Mouse (Mus musculus): ENCODE measurements around the gene Pamr1. TPM values are rescaled to one million over a fixed set of nuclear protein-coding genes. Genes with fewer than 3 reads are reported as not detected.

The Pamr1 gene
- polyA plus RNA-seq, 1 experiment from 2014 or later = 14.2 TPM

DNA sequence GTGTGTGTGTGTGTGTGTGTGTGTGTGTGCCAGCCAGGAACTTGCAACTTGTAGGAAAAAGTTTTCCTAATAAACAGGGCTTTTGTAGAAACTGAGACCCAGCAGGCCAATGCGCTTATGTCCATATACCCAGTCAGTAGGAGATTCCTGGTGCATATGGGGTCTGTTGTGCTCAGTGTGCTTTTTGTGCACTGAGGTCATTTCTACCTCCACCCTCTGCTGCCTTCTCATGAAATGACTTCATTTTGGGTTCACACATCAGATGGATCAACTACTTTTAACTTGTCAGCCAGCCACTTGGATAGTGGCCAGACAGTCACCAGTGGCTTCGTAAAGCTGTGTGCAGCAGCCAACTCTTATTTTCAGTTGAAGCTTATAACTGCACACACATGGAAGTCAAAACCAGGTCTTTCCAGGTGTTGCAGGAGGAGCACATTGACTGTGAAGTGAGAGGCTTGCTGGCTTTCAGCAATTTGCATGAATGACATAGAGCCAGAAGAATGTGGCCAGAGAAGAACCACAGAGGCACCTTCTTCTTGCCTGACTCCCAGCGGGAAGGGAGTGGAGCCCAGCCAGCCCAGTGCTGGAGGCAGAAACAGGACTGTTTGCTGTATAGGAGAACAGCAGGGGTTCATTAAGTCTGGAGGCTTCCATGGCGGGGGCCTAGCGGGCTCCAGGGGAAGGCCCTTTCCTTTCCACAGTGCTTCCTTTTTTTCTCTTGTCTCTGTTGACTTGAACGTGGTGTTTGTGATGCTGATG is 5.7 kb upstream of the Pamr1 start:
- H3K4me2 ChIP-seq (ENCODE audit: low read depth, low read length) = no peak overlapping the region
- ATAC-seq (ENCODE audit: low read depth) = no peak
- no peaks in the 10 kb centered on the region for H3K36me3 ChIP-seq (ENCODE audit: control insufficient read depth, insufficient read depth, low read length)
- WGBS = 37% methylated on average over 6 of the region's 6 CpGs
- no peaks in the 10 kb centered on the region for H3K4me1 ChIP-seq (ENCODE audit: control insufficient read depth, insufficient read depth, low read length)
- H3K27ac ChIP-seq (ENCODE audit: low read depth, low read length) = no peak overlapping the region
- no peaks in the 10 kb centered on the region for H3K9me3 ChIP-seq (ENCODE audit: control insufficient read depth, low read length)
- no peaks in the 10 kb centered on the region for H3K27me3 ChIP-seq (ENCODE audit: control insufficient read depth, insufficient read depth, low read length)
- H3K9ac ChIP-seq (replicated peaks; ENCODE audit: low read depth, low read length) = no peak overlapping the region
- no peak overlapping the region for H3K4me3 ChIP-seq (ENCODE audit: low read depth, low read length)

DNA sequence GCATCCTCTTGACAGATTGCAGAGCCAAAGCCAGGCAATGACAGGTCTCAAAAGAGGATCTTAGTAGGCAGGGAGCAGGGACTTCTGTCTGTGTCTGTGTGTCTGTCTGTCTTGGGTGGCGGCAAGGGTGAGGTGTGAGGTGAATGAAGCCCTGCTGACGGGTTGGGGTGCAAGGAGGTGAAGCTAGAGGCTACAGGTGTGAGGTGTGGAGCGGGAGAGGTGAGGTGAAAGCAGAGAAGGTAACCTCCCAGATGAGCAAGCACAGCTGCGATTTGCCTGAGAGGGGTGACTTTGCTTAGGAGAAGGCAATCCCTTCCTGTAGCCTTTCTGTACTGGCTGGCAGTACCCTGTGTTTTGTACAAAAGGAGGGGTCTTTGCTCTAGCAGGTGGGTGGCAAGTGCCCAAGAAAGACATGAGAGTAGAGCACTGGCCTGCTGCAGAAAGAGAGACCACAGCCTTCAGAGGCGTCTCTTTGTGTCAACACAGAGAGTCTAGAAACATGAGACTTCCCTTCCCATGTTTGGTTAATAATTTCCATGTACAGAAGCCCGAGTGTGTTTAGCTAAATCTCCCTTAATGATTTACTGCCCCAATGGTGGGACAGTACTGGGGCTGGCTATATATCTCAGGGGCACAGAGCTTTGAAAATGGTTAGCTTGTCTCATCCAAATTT is 1.2 kb downstream of the Pamr1 start:
- WGBS = 55% methylated on average over 6 of the region's 6 CpGs
- peak overlapping the region; percentile 65; the same call in 1 of the 2 replicates for H3K4me2 ChIP-seq (ENCODE audit: low read depth, low read length)
- ATAC-seq (ENCODE audit: low read depth) = no peak

DNA sequence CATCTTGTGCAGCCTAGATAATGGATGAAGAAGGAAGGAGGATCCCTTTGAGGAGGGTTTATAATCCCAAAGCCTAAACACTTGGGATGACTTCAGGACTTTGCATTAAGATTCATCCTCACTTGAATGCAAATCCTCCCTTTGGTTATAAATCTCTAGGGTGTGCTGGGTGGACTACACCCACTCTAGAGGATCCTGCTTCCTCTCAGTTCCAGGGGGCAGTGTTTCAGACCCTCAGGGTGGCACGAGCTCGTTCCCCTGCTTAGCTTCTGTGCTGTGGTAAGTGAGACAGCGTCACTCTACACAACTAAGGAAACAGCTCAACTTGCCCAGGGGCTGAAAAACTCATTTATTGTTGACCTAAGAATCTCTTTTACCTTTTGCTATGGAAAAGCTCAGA is 1.8 kb downstream of the Pamr1 start:
- 51% methylated on average over 3 of the region's 3 CpGs for WGBS
- H3K4me1 ChIP-seq (ENCODE audit: control insufficient read depth, insufficient read depth, low read length) = peaks cover 8% of the 10 kb centered on the region; the same call in 1 of the 2 replicates
- peaks cover 2% of the 10 kb centered on the region; the same call in 1 of the 2 replicates for H3K27me3 ChIP-seq (ENCODE audit: control insufficient read depth, insufficient read depth, low read length)
- no peak for ATAC-seq (ENCODE audit: low read depth)
- no peak overlapping the region for H3K4me3 ChIP-seq (ENCODE audit: low read depth, low read length)
- H3K4me2 ChIP-seq (ENCODE audit: low read depth, low read length) = no peak overlapping the region
- H3K36me3 ChIP-seq (ENCODE audit: control insufficient read depth, insufficient read depth, low read length) = no peaks in the 10 kb centered on the region
- no peak overlapping the region for H3K27ac ChIP-seq (ENCODE audit: low read depth, low read length)
- no peaks in the 10 kb centered on the region for H3K9me3 ChIP-seq (ENCODE audit: control insufficient read depth, low read length)
- no peak overlapping the region for H3K9ac ChIP-seq (replicated peaks; ENCODE audit: low read depth, low read length)

More for the DNA sequence above, 1.2 kb downstream of the Pamr1 start:
- peaks cover 8% of the 10 kb centered on the region; the same call in 1 of the 2 replicates for H3K4me1 ChIP-seq (ENCODE audit: control insufficient read depth, insufficient read depth, low read length)
- peak overlapping the region; percentile 5; the same call in 1 of the 2 replicates for H3K4me3 ChIP-seq (ENCODE audit: low read depth, low read length)
- H3K9me3 ChIP-seq (ENCODE audit: control insufficient read depth, low read length) = no peaks in the 10 kb centered on the region
- no peak overlapping the region for H3K27ac ChIP-seq (ENCODE audit: low read depth, low read length)
- no peaks in the 10 kb centered on the region for H3K36me3 ChIP-seq (ENCODE audit: control insufficient read depth, insufficient read depth, low read length)
- H3K9ac ChIP-seq (replicated peaks; ENCODE audit: low read depth, low read length) = no peak overlapping the region
- H3K27me3 ChIP-seq (ENCODE audit: control insufficient read depth, insufficient read depth, low read length) = peaks cover 2% of the 10 kb centered on the region; the same call in 1 of the 2 replicates

DNA sequence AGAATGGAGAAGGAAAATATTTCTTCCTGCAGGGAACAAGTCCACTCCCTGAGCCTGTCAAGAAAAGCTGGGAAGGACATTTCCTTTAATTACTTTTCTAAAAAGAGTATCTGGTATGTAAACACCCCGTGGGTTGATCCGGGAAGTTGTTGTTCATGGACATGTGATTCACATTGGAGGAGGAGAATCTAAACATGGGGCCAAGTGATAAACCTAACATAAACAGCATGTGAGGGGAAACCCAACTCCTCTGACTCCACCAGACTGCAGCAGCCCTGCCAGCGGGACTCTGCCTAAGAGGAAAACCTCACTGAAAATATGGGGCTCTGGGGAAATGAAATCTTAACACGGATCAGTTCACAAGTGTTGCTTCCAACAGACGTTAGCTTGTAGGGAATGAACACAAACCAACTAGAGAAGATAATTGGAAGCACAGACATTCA is 2.3 kb downstream of the Pamr1 start:
- peak; percentile 50 for ATAC-seq (ENCODE audit: low read depth)
- Histone ChIP-seq H3K36me3 (ENCODE audit: control insufficient read depth, insufficient read depth, low read length) (no peaks in the 10 kb centered on the region), H3K9me3 (ENCODE audit: control insufficient read depth, low read length) (no peaks in the 10 kb centered on the region), H3K9ac (replicated peaks; ENCODE audit: low read depth, low read length) (no peak overlapping the region), H3K4me1 (ENCODE audit: control insufficient read depth, insufficient read depth, low read length) (peaks cover 8% of the 10 kb centered on the region; the same call in 1 of the 2 replicates), H3K4me3 (ENCODE audit: low read depth, low read length) (no peak overlapping the region), H3K4me2 (ENCODE audit: low read depth, low read length) (no peak overlapping the region), H3K27me3 (ENCODE audit: control insufficient read depth, insufficient read depth, low read length) (peaks cover 2% of the 10 kb centered on the region; the same call in 1 of the 2 replicates), H3K27ac (ENCODE audit: low read depth, low read length) (no peak overlapping the region)
- 39% methylated on average over 5 of the region's 5 CpGs for WGBS

DNA sequence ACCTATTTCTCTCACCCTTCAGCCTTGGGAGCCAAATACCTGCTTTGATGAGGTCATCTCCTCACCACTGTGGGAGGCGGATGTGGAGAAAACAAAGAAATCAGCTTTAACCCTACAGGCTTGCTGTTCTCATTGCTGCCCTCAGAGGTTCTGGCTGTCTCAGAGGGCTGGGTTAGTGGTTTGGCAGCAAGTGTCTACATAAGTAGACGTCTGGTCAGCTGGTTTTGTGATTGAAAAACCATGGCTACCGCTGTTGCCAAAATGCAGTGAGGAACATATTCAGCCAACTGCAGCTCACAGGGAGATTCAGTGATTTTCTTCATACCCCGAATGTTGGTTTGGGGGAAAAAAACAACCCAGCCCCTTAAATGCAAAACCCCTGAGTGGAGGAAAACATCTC is 7.3 kb downstream of the Pamr1 start:
- 89% methylated on average over 4 of the region's 4 CpGs for WGBS

DNA sequence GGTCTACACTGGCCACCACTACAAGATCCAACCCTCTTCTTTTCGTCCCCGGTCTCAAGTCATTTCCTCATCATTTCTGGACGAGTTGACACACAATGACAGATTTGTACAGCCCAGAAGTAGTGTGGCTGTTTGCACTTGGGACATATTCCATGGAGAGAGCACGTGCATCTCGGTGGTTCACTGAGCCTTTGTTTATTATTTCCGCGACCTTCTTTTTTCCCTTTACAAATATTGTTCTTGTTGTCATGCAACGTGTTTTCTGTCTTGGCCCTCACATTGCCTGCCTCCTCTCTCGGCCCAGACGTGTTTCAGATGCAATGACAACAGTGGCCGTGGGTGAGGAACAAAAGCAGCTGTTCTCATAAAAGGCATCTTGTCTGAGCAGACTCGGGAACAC is 9.2 kb downstream of the Pamr1 start:
- Histone ChIP-seq H3K27me3 (ENCODE audit: control insufficient read depth, insufficient read depth, low read length) (no peaks in the 10 kb centered on the region), H3K4me1 (ENCODE audit: control insufficient read depth, insufficient read depth, low read length) (no peaks in the 10 kb centered on the region), H3K4me2 (ENCODE audit: low read depth, low read length) (no peak overlapping the region), H3K27ac (ENCODE audit: low read depth, low read length) (no peak overlapping the region), H3K4me3 (ENCODE audit: low read depth, low read length) (no peak overlapping the region), H3K9ac (replicated peaks; ENCODE audit: low read depth, low read length) (no peak overlapping the region), H3K9me3 (ENCODE audit: control insufficient read depth, low read length) (no peaks in the 10 kb centered on the region), H3K36me3 (ENCODE audit: control insufficient read depth, insufficient read depth, low read length) (no peaks in the 10 kb centered on the region)
- no peak for ATAC-seq (ENCODE audit: low read depth)
- 78% methylated on average over 12 of the region's 12 CpGs for WGBS

More for the DNA sequence above, 7.3 kb downstream of the Pamr1 start:
- Histone ChIP-seq H3K4me2 (ENCODE audit: low read depth, low read length) (no peak overlapping the region), H3K9me3 (ENCODE audit: control insufficient read depth, low read length) (no peaks in the 10 kb centered on the region), H3K4me1 (ENCODE audit: control insufficient read depth, insufficient read depth, low read length) (no peaks in the 10 kb centered on the region), H3K27ac (ENCODE audit: low read depth, low read length) (no peak overlapping the region), H3K4me3 (ENCODE audit: low read depth, low read length) (no peak overlapping the region), H3K9ac (replicated peaks; ENCODE audit: low read depth, low read length) (no peak overlapping the region), H3K36me3 (ENCODE audit: control insufficient read depth, insufficient read depth, low read length) (no peaks in the 10 kb centered on the region), H3K27me3 (ENCODE audit: control insufficient read depth, insufficient read depth, low read length) (no peaks in the 10 kb centered on the region)
- ATAC-seq (ENCODE audit: low read depth) = no peak

DNA sequence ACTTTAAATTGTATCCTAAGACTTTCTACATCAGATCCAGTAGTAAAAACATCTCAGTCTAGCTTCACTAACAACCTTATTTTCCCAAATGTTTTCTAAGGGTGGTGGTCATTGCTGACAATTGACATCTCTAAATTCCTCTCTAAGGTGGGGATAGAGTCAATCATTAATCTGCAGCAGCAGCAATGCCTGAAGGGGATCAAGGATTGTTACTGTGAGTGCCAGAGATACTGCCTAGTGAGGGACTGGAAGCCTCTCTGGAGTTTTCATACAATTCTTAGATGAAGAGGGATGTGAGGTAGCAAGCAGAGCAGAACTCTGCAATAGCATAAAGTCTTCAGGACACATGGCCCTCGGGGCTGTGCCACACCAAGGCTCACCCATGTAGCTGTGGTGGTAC is 14.0 kb downstream of the Pamr1 start:
- no peaks in the 10 kb centered on the region for H3K27me3 ChIP-seq (ENCODE audit: control insufficient read depth, insufficient read depth, low read length)
- no peaks in the 10 kb centered on the region for H3K9me3 ChIP-seq (ENCODE audit: control insufficient read depth, low read length)
- H3K27ac ChIP-seq (ENCODE audit: low read depth, low read length) = no peak overlapping the region
- no peak for ATAC-seq (ENCODE audit: low read depth)
- H3K9ac ChIP-seq (replicated peaks; ENCODE audit: low read depth, low read length) = no peak overlapping the region
- H3K4me3 ChIP-seq (ENCODE audit: low read depth, low read length) = no peak overlapping the region
- H3K36me3 ChIP-seq (ENCODE audit: control insufficient read depth, insufficient read depth, low read length) = no peaks in the 10 kb centered on the region
- H3K4me1 ChIP-seq (ENCODE audit: control insufficient read depth, insufficient read depth, low read length) = no peaks in the 10 kb centered on the region
- H3K4me2 ChIP-seq (ENCODE audit: low read depth, low read length) = no peak overlapping the region
- WGBS = 96% methylated on average over 1 of the region's 1 CpGs

DNA sequence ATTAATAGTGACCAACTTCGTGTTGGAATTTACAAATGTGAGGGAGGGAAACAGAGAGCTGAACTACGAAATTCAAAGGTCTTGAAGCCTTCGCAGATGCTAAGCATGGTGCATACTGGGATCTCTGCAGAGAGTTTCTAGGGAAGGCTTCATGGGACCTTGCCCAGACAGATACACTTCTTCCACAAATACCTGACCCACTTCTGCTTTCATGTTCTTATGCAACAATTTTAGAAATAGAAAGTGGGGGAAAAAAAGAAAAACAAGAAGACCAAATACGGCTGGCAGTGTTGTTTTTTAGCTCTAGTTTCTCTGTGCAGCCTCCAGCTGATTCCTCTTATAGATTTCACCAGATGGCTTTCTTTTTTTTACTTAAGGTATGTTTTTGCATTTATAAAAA is 29.4 kb downstream of the Pamr1 start:
- H3K36me3 ChIP-seq (ENCODE audit: control insufficient read depth, insufficient read depth, low read length) = no peaks in the 10 kb centered on the region
- H3K4me1 ChIP-seq (ENCODE audit: control insufficient read depth, insufficient read depth, low read length) = no peaks in the 10 kb centered on the region
- no peak overlapping the region for H3K9ac ChIP-seq (replicated peaks; ENCODE audit: low read depth, low read length)
- no peak for ATAC-seq (ENCODE audit: low read depth)
- 84% methylated on average over 4 of the region's 4 CpGs for WGBS
- H3K9me3 ChIP-seq (ENCODE audit: control insufficient read depth, low read length) = no peaks in the 10 kb centered on the region
- no peak overlapping the region for H3K27ac ChIP-seq (ENCODE audit: low read depth, low read length)
- no peak overlapping the region for H3K4me3 ChIP-seq (ENCODE audit: low read depth, low read length)
- H3K4me2 ChIP-seq (ENCODE audit: low read depth, low read length) = no peak overlapping the region
- no peaks in the 10 kb centered on the region for H3K27me3 ChIP-seq (ENCODE audit: control insufficient read depth, insufficient read depth, low read length)

DNA sequence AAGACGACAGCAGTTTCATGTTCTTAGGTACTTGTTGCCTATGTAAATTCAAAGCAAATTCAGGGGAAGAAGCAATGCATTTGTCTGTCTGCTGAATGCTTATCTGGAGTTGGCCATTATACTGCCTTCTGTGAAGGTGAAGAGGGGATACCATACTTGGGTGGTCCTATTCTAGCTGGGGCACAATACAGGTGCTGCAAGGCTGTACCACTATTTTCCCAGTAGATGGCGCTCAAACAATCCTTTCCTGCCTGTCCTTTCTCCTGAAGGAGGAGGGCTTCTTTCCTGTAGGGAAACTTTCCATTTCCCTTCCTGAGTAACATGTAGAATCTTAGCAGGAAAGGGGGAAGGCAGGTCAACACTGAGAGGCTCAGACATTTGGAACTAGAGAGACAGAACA is 40.2 kb downstream of the Pamr1 start:
- Histone ChIP-seq H3K27ac (ENCODE audit: low read depth, low read length) (no peak overlapping the region), H3K4me1 (ENCODE audit: control insufficient read depth, insufficient read depth, low read length) (no peaks in the 10 kb centered on the region), H3K4me2 (ENCODE audit: low read depth, low read length) (no peak overlapping the region), H3K36me3 (ENCODE audit: control insufficient read depth, insufficient read depth, low read length) (no peaks in the 10 kb centered on the region), H3K9me3 (ENCODE audit: control insufficient read depth, low read length) (no peaks in the 10 kb centered on the region), H3K4me3 (ENCODE audit: low read depth, low read length) (no peak overlapping the region), H3K27me3 (ENCODE audit: control insufficient read depth, insufficient read depth, low read length) (no peaks in the 10 kb centered on the region), H3K9ac (replicated peaks; ENCODE audit: low read depth, low read length) (no peak overlapping the region)
- 42% methylated on average over 2 of the region's 2 CpGs for WGBS
- ATAC-seq (ENCODE audit: low read depth) = peak; percentile 82

Measured in neural tube, embryonic 14.5 days (tissue).